Mouse (Mus musculus) kidney, adult 8-10 months (tissue): ENCODE measurements around the gene Ltc4s.

ENCODE experiments used
- DNase-seq, 2 experiments: peaks; one replicate each; pipeline ENCODE4 v3.0.0; 2022

The Ltc4s gene

GRCm38 (mm10) chr11:50197500-50197899 lies 40.9 kb downstream of the Ltc4s start:
- no peak for DNase-seq

GRCm38 (mm10) chr11:50194793-50195192 lies 43.6 kb downstream of the Ltc4s start:
- DNase-seq: no peak

DNA sequence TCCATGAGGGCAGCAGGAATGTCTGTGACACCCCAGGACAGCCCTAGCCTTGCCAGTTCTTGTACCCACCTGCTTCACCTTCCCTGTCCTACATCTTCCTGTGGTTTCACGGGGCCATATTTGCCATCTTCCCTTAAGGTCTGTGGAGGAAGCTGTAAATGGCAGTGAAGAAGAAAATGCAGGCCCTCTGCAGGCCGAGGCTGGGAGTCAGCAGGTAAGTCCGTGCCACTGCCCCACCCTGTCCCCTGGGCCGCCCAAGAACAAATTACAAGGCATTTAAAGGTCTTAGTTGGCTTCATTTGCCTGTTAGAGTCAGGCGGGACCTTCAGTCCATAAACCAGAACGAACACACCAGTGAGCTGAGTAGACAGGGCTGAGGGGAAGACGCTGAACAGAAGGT lies 44.3 kb downstream of the Ltc4s start:
- DNase-seq: no peak

DNA sequence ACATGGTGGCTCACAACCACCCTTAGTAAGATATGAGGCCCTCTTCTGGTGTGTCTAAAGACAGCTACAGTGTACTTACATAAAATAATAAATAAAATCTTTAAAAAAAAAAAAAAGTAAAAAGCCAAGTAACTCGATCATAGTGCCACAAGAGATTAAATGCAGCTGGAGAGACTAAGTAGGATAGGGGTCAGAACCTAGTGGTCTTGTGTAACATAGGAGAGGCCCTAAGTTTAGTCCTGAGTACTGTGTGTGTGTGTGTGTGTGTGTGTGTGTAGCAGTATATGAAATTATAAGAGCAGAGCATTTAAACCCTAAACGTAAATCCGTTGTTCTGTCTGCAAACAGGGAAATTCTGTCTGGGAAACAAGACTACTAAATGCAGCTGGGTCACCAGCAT lies 46.1 kb downstream of the Ltc4s start:
- no peak for DNase-seq

- peak in 1 of 2 experiments; percentile 35 for DNase-seq
These were observed 48.1 kb downstream of the Ltc4s start for GRCm38 (mm10) chr11:50190362-50190761.

DNA sequence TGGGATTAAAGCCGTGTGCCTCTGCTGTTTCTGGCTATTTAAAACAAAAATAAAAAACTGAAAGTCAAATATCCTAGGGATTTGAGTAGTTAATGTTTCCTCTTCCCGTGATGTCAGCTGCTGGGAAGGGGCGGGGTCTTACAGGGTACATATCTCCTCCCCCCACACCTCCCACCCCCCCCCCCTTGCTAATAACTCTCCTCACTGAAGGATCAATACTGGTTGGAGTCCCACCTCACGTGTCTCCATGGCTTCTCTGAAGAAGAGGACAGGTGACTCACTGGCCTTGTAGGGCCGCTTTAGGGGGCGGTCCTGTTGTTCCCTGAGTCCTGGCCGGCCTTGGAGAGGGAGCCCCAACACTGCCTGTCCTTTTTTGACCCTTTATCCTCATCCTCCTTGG lies 49.7 kb downstream of the Ltc4s start:
- DNase-seq: no peak
